Mouse (Mus musculus) myocyte (in vitro differentiated cells): Measurements from ENCODE around the gene Asap2.

ENCODE experiments used
- CEBPB ChIP-seq: IDR thresholded peaks from 2 replicates; pipeline ENCODE4 v1.6.1; 2011; ENCODE audit warnings: mild to moderate bottlenecking, moderate library complexity; ENCODE audit not compliant: poor library complexity, insufficient read depth, severe bottlenecking
- MAX ChIP-seq: IDR thresholded peaks from one replicate; pipeline ENCODE4 v1.6.1; 2011; ENCODE audit warnings: low read depth, mild to moderate bottlenecking, control low read depth
- POLR2A ChIP-seq: IDR thresholded peaks from one replicate; pipeline ENCODE4 v1.6.1; 2011; ENCODE audit warnings: low read depth, mild to moderate bottlenecking, control low read depth, moderate library complexity; ENCODE audit not compliant: insufficient read length
- POLR2AphosphoS2 ChIP-seq: IDR thresholded peaks from one replicate; pipeline ENCODE4 v1.6.1; 2011; ENCODE audit warnings: low read depth, control low read depth; ENCODE audit not compliant: insufficient read length
- SRF ChIP-seq: IDR thresholded peaks from one replicate; pipeline ENCODE4 v1.6.1; 2011; ENCODE audit warnings: low read depth; ENCODE audit not compliant: control insufficient read depth, insufficient read length
- TCF12 ChIP-seq: IDR thresholded peaks from one replicate; pipeline ENCODE4 v1.6.1; 2011; ENCODE audit warnings: mild to moderate bottlenecking, control low read depth; ENCODE audit not compliant: poor library complexity, insufficient read depth, severe bottlenecking
- TCF3 ChIP-seq: IDR thresholded peaks from one replicate; pipeline ENCODE4 v1.6.1; 2011; ENCODE audit warnings: low read depth, control low read depth; ENCODE audit not compliant: insufficient read length
- USF1 ChIP-seq: IDR thresholded peaks from one replicate; pipeline ENCODE4 v1.6.1; 2011; ENCODE audit warnings: low read depth, mild to moderate bottlenecking, control low read depth, moderate library complexity

DNA sequence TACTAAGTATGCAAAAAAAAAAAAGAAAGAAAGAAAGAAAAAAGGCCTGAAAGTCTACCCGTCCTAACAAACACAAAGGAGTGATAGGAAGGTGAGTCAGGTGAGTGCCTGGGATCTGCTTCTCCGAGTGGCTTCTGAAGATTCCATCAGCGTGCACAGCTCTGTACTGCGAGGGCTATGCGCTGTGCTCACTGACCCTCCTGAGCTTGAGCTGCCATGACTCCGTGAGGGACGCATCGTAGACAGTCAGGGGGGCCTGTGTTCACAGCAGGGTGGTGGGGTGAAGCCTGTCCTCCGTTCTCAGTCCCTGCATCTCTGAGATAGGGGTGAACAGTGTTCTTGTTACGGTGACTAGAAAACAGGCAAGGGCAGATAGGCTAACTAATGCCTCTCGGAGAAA is 308.6 kb downstream of the Asap2 start:
- TF ChIP-seq CEBPB, result no peak
- no peak for TF ChIP-seq SRF
- no peak for TF ChIP-seq POLR2A
- TF ChIP-seq MAX, result no peak
- TF ChIP-seq POLR2AphosphoS2, result no peak
- no peak for TF ChIP-seq TCF3
- TF ChIP-seq USF1, result no peak
- no peak for TF ChIP-seq TCF12
